Mouse (Mus musculus) leukemia stem cell, adult 10-12 weeks (primary cell): ENCODE data around the gene Qrich1. TPM values are rescaled to one million over a fixed set of nuclear protein-coding genes. Genes with fewer than 3 reads are reported as not detected.

Source experiments
- polyA plus RNA-seq: library from polyadenylated mRNA; stranded (reverse); fragments of >175 nt; gene quantifications from 2 replicates; pipeline ENCODE4 v1.2.3, GENCODE M21; 2012; ENCODE audit warnings: low replicate concordance

Qrich1 gene
- polyA plus RNA-seq: 36.4 and 112 TPM in 2 replicates

DNA sequence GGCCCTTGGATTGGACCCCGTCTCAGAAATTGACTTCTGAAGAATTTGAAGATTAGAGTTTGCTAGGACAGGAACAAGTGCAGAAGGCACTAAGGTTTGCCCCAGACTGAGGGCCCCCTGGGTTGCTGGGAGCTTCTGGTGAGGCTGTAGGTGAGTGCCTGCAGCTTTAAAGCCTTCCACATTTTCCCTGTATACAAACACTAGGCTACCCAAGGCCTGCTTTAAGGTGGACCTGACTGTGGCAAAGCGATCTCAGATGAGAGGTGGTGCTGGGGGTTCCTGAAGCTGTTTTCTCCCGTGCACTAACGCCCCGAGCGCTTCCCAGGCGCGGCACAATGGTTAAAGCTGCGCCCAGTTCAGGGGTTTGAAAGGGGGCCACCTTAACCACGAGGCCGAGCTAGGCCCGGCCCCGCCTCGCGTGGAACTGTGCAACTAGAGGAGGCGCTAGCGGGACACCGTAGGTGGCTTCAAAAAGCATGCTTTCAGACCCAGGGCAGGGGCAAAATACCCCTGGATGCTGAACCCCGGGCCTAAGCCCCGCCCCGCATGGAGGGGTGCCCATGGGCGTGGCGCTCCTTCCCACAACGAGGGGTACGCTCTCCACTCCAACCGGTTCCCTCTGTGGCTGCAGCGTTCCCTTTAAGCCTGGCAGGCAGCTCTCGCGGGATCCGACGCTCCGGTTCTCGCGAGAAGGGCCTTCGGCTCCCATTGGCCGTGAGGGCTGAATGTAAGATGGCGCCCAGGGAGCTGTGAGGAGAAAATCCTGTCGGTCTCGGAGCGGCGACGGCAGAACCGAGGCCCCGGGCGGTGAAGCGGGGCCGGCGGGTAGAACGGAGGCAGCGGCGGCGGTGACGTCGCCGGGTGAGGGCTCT is at the start of gene Qrich1:
Qrich1 (plus strand) TSS at position 427 of the 872 bp plus-strand sequence.

DNA sequence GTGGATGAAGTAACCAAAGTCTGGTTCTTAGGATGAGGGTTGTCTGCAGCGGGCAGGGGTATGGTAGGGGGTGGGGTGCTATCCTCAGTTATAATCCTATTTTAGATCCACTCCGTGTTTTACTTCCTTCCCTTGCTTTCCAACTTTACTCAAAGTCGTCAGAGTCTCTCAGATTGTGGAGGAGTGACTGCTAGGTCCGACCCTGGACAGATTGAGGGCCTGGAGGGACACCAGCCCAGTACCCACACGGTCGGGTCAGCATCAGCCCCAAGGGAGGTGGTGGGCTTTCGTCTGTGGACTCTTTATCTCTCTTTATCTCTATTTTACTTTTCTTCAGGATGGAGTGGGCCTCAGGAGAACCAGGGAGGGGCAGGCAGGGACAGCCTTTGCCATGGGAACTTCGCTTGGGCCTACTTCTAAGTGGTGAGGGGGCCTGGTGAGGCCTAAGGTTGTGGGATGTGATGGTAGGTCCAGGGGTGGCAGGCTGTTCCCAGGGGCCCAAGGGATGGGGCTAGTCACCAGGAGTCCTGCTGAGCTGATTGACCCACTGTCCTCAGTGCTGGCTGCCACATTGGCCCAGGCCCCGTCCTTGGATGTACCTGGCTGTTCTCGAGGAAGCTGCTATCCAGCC is 36.8 kb upstream of the Qrich1 start, which contains the start of gene Lamb2:
Lamb2 (plus strand) TSS at position 16 of the 631 bp plus-strand sequence.

DNA sequence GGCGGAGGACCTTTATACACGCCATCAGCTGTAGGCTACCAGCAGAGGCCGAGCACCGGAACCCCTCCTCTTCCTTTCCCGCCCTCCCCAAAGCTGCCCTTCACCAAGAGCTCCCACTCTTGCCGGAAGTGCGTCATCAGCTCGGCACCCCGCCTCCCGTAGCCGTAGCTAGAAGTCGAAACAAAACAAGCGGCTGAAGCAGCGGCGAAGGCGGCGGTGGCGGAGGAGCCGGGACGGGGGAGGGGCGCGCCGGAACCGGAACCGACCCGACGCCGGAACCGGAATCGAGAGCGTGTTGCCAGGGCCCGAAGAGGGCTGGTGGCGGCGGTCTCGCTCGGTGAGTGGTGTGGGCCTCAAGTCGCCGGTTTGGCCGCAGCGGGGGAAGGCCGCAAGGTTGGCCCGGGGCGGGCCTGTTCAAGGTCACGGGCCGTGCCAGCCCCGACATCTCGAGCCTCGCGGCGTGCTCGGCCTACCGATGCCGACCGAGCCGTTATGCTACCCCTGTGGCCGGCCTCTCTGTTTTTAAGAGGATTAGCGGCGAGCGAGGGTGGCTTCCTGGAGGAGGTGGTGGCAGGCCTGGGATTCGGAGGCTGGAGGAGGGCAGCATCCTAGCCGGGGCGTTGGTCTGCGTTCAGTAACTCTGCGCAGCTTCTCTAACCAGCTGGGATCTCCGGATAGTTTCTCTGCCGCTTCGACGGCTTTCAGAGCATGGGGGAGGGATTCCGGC is 25.9 kb upstream of the Qrich1 start, which contains the start of gene Usp19:
Usp19 (plus strand) TSS at position 44 of the 727 bp plus-strand sequence.

DNA sequence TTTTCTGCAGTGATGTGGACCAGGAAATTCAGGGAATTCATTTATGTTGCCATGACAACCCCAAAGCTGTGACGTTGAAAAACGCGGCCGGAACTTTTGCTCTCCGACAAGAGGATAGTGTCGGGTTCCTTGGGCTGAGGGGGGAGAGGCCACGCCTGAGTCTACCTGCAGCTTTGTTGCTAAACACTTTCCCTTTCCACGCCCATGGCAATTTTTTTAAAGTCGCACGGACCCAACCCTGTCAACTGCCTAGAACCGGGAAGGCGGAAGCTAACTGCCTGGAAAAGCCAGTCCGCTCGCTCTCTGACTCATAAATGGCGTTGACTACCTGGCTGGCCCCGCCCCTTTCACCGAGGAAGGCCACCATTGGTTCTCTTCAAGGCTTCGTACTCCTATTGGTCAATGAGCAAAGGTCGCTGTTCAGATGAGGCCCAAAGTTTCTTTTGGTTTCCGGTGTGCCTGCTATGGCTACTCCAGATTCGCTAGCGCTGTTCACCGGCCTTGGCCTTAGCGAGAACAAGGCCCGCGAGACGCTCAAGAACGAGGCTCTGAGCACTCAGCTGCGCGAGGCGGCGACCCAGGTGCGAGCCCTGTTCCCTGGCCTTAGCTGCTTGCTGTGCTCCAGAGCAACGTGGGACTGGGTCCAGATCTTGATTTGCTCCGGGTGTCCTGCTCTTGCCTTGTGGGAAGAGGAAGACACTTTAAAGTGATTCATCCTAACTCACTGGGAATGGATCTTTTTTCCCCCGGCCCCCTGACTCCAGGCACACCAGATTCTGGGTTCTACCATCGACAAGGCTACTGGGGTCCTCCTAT is 8.8 kb upstream of the Qrich1 start, which contains the start of gene Qars:
Qars (plus strand) TSS at position 88 of the 816 bp plus-strand sequence.

DNA sequence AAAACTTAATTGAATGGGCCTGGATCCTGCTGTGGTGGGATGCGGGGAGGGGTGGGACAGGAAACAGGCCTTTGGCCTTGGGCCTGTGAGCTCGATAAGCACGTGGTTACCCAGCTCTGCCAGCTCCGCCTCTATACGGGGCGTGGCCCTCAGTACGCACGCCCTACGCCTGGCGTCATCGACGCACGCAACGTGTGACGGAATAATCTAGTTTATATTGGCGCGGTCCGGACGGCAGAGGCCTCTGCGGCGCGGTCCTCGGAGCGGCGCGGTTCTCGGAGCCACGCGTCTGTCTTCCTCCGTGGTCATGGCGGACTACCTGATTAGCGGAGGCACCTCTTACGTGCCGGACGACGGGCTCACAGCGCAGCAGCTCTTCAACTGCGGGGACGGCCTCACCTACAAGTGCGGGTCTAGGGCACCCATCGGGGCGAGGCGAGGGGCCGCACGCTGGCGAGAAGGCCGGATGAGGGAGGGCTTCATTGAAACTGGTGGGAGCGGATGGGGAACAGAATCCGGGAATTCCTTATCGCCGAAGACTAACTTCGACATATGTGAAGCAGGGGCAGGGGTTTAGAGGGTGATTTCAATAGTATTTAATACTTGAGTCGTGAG is 43.7 kb downstream of the Qrich1 start, which contains the start of gene Impdh2:
Impdh2 (plus strand) TSS at position 60 of the 615 bp plus-strand sequence.

DNA sequence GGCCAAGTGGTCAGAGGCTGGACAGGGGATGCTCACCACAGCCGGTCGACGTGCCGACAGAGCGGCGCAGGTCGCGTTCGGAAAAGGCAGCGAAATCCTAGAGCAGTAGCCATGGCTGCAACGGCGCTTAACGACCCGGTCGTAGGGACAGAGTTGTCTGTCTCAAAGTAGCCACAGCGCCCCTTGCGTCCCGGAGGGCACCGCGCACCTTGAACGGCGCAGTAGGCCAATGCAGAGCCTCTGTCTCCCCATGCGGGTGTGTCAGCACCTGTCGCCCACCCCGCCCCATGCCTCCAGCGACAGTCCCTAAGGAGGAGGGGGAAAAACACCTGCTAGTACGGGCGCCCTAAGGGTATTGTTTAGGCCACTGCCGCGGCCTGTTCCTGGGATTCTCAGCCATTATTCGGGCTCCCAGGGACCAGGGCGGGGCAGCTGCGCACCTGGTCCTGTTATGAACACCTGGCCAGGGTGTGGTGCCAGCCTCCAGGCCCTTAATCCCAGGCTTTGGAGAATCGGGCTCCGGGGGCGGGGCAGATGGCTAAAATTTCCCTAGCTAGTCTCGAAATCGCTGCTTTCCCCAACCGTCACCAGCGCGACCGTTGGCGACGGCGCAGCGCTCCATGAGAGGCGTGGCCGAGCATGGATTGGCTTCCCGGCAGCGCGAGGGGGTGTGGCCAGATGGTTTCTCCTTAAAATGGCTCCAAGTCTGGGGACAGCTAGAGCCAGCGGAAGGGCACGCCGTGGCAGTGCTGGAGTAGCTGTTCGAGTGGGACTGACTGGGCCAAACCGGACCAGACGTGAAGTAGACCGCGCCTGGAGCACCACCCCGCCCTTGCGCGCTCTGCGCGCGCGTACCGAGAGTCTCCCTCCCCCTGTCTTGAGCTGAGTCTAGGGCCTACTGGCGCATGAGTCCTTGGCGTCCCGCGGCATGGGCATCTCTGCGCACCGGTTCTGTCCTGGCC is 50.5 kb downstream of the Qrich1 start, which contains the start of gene Ndufaf3:
Ndufaf3 (minus strand) TSS at position 620 of the 962 bp plus-strand sequence.

DNA sequence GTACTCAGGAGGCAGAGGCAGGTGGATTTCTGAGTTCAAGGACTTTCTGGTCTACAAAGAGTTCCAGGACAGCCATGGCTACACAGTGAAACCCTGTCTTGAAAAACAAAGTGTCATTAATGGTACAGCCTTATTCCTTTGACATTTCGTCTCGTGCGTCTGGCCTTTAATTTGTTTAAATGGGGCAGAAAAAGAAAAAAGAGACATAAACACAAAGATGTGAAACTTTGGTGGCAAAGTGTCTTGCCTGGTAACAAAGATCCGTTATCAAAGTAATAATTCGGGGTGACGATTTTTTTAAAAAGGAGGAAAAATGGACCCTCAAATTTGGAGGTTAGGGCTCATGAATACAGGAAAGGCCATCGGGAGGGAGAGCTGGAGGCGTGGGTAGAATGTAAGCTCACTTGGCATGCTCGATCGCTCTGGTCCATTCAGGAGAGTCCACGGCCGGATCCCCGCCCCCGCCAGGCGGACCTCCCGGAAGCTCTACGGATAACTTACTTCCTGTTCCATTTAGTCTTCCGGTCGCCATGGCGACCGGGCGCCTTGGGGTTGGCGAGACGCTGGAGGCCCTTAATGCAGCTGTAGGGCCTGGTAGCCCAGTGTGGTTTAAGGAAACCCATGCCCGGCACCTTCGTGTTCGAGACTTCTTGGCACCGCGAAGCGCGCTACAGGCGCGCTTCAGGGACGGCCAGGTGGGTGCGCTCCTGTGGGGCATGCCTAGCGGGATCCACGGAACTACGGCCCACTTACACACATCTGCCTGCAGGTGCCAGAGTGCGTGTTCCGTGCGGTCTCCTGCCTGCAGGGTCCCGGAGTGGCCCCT is 53.0 kb downstream of the Qrich1 start, which contains the start of gene Dalrd3:
Dalrd3 (plus strand) TSS at position 506 of the 826 bp plus-strand sequence.

DNA sequence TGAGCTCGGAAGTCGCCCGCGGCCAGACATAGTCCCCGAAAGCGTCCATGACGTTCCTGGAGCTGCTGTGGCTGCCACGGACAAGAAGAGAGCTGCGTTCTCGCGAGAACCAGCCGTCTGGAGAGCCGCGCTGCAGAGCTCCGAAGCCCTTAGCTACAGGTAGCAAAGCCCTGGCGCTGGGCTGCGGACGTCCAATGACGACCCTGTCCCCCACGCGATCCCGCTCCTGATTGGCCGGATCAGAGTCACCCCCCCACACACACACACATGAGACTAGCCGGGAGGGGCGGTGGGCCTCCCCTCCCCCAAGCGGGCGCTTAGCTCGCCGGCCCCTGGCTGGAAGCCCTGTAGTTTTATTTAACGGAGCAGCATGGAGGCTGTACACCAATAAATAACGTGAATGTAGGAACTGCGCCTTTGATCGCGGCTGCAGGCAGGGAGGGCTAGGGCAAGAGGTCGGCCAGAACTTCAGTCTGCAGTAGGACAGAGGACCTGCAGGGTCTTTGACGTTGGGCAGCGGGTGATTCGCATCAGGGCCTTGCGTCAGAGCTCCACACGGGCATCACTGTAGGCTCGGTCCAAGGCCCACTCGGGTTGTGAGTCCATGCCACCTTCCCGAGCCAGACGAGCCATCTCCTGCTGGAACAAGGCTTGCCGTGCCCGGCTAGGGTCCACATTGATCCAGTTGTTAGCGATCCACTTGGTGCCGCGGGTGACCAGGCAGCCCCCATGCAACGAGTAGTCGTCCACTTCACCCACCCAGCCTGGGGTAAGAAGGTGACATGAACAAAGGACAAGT is 62.1 kb downstream of the Qrich1 start, which contains the start of gene Wdr6:
Wdr6 (minus strand) TSS at position 195 of the 799 bp plus-strand sequence.

DNA sequence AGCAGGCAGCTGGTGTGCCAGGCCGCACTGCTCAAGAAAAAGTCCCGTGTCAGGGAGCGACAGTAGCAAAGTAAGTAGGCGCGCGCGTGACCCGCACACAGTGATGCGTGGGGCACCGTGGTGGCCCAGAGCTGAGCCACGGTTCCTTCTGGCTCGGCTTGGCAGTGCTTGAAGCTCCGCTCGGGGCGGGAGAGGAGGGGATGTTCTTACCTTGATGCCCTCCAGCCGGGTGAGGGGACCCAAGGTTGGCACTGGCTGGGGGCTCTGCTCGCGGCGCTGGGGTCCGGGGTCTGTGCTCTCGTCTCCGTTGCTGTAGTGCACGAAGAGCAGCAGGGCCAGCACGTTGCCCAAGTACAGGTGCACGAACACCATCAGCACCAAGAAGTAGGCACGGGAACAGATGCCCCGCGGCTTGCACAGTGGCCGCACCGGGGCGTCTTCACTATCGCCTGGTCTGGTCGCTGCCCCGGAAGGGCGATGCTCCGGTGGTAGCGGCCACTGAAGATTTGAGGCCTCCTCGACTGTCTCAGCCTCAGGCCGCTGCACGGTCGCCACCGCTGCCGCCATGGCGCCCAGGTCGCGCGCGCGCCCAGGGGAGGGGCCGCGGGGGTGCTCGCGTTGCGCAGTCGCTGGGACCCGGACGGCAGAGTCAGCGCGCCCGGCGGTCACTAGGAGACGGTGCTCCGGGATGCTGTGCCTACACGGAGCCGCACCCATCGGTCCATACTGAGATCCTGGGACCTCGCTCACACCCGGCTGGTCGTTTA is 80.6 kb downstream of the Qrich1 start, which contains the start of gene P4htm:
P4htm (minus strand) TSS at position 670 of the 767 bp plus-strand sequence.

Other genes starting within 250 kb of the Qrich1 start
- gene Nicn1, start 226.4 kb upstream of the Qrich1 start, polyA plus RNA-seq: 0.14 TPM in 2 replicates
- gene Amt, start 220.0 kb upstream of the Qrich1 start, polyA plus RNA-seq: not detected in 2 replicates
- 53.2 and 101 TPM in 2 replicates for gene Rhoa, start 210.7 kb upstream of the Qrich1 start, polyA plus RNA-seq
- gene Tcta, start 210.6 kb upstream of the Qrich1 start, polyA plus RNA-seq: 1.6 and 3.6 TPM in 2 replicates
- 197 and 287 TPM in 2 replicates for gene Gpx1, start 177.9 kb upstream of the Qrich1 start, polyA plus RNA-seq
- 10.2 and 101 TPM in 2 replicates for gene Usp4, start 169.0 kb upstream of the Qrich1 start, polyA plus RNA-seq
- gene 1700102P08Rik, start 124.0 kb upstream of the Qrich1 start, polyA plus RNA-seq: 4.5 and 5.6 TPM in 2 replicates
- gene Ccdc36, start 88.3 kb upstream of the Qrich1 start, polyA plus RNA-seq: 0.08 TPM in 1 of 2 replicates, not detected in the other
- not detected in 2 replicates for gene BC048562, start 80.3 kb upstream of the Qrich1 start, polyA plus RNA-seq
- 9.8 and 21.0 TPM in 2 replicates for gene Ccdc71, start 56.3 kb upstream of the Qrich1 start, polyA plus RNA-seq
- gene Klhdc8b, start 55.2 kb upstream of the Qrich1 start, polyA plus RNA-seq: 52.5 and 54.2 TPM in 2 replicates
- gene Lamb2, start 37.1 kb upstream of the Qrich1 start, polyA plus RNA-seq: 1.3 and 3.0 TPM in 2 replicates
- gene Usp19, start 26.2 kb upstream of the Qrich1 start, polyA plus RNA-seq: 106 and 149 TPM in 2 replicates
- 32.3 and 117 TPM in 2 replicates for gene Qars, start 9.1 kb upstream of the Qrich1 start, polyA plus RNA-seq
- gene Impdh2, start 43.5 kb downstream of the Qrich1 start, polyA plus RNA-seq: 46.8 and 263 TPM in 2 replicates
- gene Ndufaf3, start 50.6 kb downstream of the Qrich1 start, polyA plus RNA-seq: 5.1 and 19.2 TPM in 2 replicates
- gene Dalrd3, start 53.1 kb downstream of the Qrich1 start, polyA plus RNA-seq: 182 and 245 TPM in 2 replicates
- 5.5 and 18.8 TPM in 2 replicates for gene Wdr6, start 61.9 kb downstream of the Qrich1 start, polyA plus RNA-seq
- 1.8 and 2.9 TPM in 2 replicates for gene P4htm, start 80.9 kb downstream of the Qrich1 start, polyA plus RNA-seq
- 99.5 and 180 TPM in 2 replicates for gene Arih2, start 132.6 kb downstream of the Qrich1 start, polyA plus RNA-seq
- 1.6 and 2.5 TPM in 2 replicates for gene Slc25a20, start 145.3 kb downstream of the Qrich1 start, polyA plus RNA-seq
- gene Prkar2a, start 172.5 kb downstream of the Qrich1 start, polyA plus RNA-seq: 15.9 and 24.3 TPM in 2 replicates